Mouse (Mus musculus): Measurements from ENCODE around the gene Gpr155. TPM values are rescaled to one million over a fixed set of nuclear protein-coding genes. Genes with fewer than 3 reads are reported as not detected.
A peak's percentile ranks its signal among the peaks of the same experiment; 100 is the strongest.

The Gpr155 gene
- total RNA-seq, 2 experiments from 2014 or later: 7.8 to 8.0 TPM

DNA sequence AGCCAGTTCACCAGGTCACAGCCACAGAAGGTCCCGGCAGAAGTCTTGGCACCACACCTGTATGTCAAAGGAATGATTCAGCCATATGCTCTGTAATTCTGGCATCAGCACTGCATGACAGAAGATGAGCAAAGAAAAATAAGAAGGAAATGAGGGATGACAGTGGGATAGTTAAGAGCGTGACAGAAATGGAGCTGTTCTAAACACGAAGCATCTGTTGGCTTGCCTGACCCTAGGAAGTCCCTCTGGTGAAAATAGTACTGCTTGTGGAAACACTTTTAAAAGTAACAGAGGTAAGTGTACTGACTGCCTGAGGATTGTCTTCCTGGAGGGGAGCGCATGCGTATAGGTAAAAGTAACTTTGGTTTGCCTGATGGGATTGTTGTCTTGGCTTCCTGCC is 42.7 kb downstream of the Gpr155 start:
- no peak for ATAC-seq (replicated peaks; ENCODE audit: low FRiP score, low TSS enrichment, poor library complexity, severe bottlenecking)

DNA sequence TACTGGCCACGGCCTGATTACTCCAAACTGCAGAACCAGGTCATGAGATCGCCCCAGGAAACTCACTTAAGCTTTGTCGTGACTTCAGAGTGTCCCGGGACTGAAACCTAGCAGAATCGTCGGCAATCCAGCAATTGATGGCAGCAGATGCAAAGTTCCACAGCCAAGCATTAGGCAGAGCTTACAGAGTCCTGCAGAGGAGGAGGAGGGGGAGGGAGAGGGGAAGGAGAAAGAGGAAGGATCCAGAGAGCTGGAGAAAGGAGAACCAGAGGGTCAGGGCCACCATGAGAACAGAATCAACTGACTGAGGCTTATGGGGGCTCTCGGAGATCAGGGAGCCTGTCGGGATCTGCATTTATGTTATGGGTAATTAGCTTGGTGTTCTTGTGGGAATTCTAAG is 48.0 kb downstream of the Gpr155 start:
- ATAC-seq (replicated peaks; ENCODE audit: low FRiP score, low TSS enrichment, poor library complexity, severe bottlenecking): no peak

DNA sequence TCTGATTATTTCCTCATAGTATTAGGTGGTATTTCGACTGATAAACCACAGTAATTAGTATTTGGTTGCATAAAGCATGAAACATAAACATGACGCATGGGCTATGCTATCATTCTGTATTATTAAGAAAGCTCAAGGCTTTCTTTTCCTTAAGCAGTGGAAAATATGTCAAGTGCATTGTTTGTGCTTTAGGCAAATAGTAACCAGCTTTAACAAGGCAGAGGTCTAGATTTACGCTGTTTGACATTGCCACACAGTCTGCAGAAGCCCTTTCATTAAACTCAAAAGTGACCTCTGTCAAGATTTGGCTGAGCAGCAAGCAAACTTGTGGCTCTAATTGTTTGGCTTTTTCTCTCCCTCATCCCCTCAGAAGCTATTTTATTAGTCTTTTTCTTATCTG is 50.4 kb downstream of the Gpr155 start:
- ATAC-seq (replicated peaks; ENCODE audit: low FRiP score, low TSS enrichment, poor library complexity, severe bottlenecking): no peak

DNA sequence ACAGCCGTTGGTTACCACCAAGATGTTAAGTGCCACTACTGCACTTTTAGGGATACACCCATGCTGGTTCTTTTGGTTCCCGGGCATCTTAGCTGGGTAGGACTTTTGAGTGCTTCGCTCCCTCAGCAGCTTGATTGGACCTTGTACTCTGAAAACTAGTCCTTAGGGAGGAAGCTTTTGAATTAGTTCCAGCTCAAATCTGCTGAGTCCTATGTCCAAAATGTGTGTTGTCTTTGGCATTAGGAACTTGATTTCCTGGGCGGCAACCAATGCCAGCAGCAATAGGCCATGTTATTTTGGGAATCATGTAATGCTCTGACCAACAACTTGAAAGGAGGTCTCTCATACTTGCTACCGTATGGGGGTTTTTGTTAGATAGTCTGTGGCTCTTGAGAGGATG is 60.5 kb downstream of the Gpr155 start:
- no peak for ATAC-seq (replicated peaks; ENCODE audit: low FRiP score, low TSS enrichment, poor library complexity, severe bottlenecking)

DNA sequence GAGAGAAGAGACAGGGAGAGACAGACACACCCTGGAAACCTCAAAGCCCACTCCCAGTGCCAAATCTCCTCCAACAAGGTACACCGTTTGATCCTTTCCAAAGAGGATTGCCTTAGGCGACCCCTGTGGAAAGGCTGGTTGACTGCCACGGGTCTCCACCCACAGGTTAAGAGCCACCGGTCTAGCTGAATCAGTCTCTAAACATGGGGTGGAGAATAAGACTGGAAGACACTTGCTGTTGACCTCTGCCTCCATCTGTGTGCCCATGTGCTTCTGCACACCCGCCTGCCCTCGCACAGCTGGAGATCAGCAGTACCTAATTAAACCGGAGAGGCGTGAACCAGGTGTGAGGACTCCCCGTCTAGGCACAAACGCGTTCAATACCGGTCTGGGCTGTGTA is 63.4 kb downstream of the Gpr155 start:
- ATAC-seq (replicated peaks; ENCODE audit: low FRiP score, low TSS enrichment, poor library complexity, severe bottlenecking): no peak

DNA sequence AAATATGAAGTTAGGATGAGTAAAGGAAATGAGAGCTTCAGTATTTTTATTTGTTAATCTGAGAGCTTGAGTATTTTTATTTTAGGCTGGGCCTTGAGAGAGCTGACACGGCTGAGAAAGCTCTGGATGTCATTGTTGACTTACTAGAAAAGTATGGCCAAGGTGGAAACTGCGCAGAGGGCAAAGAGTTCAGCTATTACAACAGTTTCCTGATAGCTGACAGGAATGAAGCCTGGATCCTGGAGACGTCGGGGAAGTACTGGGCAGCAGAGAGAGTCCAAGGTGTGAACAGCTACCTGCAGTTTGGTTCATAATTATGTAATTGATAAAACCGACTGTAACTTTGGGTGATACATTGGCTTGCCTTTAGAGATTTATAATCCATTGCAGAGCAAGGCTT is 67.2 kb downstream of the Gpr155 start:
- ATAC-seq (replicated peaks; ENCODE audit: low FRiP score, low TSS enrichment, poor library complexity, severe bottlenecking): no peak

DNA sequence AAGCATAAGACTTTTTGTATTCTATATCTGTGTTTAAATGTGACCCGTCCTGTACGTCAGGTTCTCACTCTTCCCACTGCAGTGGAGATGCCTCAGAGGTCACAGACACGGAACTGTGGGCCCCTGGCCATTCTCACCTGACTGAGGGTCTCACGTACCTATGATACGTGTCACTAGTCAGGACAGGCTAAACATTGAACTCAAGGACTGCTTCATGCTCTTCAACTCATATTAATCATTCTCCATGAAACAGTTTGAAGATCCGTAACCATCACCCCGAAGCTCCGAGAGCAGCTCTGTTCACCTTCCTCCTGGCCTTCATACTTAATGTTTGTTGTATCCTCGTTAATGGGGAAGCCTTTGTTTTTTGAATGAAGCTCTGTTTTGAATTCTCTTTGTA is 68.9 kb downstream of the Gpr155 start:
- ATAC-seq (replicated peaks; ENCODE audit: low FRiP score, low TSS enrichment, poor library complexity, severe bottlenecking): no peak

DNA sequence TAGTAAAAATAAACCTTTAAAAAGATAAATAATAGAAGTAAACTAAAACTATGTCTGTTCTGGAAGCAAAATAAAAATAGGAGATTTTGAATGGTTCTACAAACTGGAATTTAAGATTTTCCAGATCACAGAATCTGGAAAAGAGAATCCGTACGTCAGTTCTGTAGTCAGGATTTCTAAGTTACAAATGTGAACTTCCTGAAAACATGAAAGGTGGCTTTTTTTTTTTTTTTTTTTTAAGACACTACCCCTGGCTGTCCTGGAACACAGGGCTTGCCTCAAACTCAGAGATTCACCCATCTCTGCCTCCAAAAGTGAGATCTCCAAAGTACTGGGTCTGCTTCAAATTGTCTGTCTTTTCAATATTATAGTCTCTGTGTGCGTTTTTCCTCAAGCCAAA is 72.1 kb downstream of the Gpr155 start:
- ATAC-seq (replicated peaks; ENCODE audit: low FRiP score, low TSS enrichment, poor library complexity, severe bottlenecking): no peak

DNA sequence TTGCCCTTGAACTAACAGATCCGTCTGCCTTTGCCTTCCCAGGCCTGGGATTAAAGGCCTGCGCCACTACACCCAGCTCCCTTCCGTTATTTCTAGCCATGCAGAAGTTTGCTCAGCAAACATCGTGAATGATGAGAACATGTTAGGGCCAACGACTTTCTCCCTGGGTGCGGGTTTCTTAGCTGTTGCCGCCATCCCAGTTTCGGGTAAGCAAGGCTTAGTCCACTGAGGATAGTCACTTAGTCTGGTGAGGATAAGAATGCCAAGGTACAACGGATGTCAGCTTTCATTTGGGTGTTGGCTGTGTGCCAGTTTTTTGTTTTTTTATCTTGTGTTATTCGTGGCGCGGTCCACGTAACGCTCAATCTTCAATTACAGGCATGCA is 73.3 kb downstream of the Gpr155 start:
- ATAC-seq (replicated peaks; ENCODE audit: low FRiP score, low TSS enrichment, poor library complexity, severe bottlenecking): peak; percentile 71

DNA sequence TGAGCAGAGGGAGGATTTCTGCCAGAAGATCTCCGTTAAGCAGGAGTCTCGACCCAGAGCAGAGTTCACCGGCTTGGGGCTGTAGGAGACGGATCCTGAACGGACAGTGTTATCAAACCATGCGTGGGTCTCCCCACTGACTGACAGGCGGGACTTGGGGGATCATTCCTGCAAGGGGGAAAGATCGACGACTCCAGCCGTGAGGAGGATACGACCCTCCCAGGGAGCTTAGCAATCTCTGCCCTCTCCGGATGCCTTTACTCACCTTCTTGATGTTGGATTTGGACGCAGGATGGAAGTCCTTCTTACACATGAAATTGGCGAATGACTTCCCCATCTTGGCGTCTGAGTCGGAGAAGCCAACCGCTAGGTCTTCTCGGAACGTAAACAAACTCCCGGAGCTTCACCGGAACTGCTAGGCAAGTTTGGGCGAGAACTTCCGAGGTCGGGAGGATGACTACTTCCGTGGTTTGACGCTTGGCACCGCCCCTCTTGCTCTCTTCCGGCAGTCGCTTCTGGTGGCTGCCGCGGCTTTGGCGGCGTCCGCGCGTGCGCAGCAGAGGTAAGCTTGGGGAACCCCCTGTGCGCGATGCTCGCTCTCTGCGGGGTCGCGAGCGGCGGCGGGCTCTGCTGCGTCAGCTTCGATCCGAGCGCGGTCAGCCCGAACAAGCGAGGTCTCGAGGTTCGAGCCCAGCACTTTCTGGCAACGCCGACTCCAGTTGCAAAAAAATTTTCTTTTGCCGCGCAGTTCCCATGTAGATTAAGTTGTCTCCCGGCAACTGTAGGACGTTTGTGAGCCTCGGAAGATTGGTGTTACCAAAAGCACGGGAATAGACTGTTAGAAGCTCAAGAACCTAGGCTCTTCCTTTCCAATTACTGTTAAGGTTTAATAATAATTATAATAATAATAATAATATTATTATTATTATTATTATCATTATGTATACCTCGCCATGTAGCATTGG is 73.9 kb downstream of the Gpr155 start, which contains the start of the genes Scrn3 and Cir1:
Gene Scrn3 (plus strand): TSS at position 450 of the 965 bp plus-strand sequence.
Gene Cir1 (minus strand): TSS at position 550 of the 965 bp plus-strand sequence.
- ATAC-seq (replicated peaks; ENCODE audit: low FRiP score, low TSS enrichment, poor library complexity, severe bottlenecking): peak; percentile 93

DNA sequence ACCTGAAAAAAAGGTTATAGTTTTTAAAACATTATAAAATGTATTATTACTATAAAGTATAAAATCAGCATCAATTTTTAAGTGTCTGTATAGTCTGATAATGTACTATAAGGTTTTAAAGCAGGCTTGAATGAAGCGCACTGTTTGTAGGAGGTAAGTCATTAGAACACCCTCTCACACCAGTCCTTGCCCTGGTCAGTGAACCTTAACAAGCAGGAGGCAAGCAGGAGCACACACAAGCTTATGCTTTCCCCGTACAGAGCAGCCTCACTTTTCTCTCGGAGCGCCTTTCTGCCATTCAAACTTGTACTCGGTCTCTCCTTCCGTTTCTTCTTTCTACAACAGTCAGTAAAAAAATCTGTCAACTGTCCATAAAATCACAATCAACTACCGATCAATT is 80.4 kb downstream of the Gpr155 start:
- ATAC-seq (replicated peaks; ENCODE audit: low FRiP score, low TSS enrichment, poor library complexity, severe bottlenecking): no peak

DNA sequence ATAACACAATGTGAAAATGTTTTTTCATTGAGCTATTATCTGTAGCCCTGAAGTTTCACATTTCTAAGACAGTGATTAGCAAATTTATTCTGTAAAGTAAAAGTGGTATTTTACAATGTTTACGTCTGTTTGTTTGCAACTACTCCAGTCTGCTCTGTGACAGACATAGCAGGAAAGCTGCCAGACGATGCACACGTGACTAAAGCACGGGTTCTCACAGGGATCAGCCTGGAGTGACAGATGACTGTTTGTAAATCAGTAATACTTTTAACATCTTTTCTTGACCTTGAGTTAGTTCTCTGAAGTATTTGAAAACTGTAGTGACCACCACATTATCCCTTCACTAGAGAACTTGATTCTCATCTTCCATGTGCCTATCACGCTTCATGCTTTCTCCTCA is 81.9 kb downstream of the Gpr155 start:
- ATAC-seq (replicated peaks; ENCODE audit: low FRiP score, low TSS enrichment, poor library complexity, severe bottlenecking): no peak

DNA sequence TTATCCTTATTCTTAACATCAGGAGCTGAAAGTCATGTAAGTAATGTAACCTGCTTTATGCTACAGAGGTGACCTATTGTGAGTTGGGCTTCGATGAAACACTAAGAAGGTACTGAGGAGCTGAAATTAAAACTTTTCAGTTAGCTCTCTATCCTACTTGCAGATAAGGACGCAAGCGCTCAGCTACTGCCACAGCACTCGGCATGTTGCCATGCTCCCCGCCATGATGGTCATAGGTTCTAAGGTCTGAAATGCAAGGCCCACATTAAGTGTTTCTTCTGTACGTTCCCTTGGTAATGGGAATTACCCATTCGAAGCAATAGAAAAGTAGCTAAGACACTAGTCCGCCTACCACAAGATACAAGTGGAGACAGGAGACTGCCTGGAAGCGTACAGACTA is 83.7 kb downstream of the Gpr155 start:
- ATAC-seq (replicated peaks; ENCODE audit: low FRiP score, low TSS enrichment, poor library complexity, severe bottlenecking): no peak

DNA sequence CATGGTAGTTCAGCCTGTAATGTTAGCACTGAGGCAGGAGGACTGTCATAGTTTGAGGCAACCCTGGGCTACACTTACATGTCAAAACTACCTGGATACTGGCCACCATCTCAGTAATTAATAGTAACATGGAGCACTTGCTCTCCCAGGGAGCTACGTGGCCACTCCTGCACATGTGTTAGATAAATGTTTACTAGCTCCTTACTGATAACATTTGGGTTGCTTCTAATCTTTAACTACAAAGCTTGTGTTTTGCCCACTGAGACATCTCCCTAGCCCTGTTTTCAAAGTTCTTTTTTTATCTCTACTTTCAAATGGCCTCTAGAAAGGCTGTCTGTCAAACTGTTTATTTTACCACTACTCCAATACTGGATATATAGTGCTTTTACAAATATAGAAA is 84.4 kb downstream of the Gpr155 start:
- peak; percentile 80 for ATAC-seq (replicated peaks; ENCODE audit: low FRiP score, low TSS enrichment, poor library complexity, severe bottlenecking)

DNA sequence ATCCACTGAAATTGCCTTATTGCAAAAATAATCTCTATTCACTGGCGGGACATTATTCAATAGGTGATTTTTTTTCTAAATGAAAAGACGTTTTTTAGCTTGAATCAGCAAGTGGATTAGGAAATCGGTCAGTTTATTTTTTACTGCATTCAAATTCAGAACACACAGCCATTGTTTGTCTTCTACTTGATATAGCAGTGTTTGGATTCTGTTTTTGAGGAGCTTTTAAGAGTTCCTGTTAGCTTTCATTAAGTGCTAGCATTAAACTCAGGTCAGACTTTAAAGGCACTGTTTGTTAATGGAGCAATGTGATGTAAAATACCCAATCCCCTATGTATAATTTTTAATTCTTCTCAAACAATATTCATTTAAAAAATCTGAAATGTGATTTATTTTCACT is 87.5 kb downstream of the Gpr155 start:
- no peak for ATAC-seq (replicated peaks; ENCODE audit: low FRiP score, low TSS enrichment, poor library complexity, severe bottlenecking)

DNA sequence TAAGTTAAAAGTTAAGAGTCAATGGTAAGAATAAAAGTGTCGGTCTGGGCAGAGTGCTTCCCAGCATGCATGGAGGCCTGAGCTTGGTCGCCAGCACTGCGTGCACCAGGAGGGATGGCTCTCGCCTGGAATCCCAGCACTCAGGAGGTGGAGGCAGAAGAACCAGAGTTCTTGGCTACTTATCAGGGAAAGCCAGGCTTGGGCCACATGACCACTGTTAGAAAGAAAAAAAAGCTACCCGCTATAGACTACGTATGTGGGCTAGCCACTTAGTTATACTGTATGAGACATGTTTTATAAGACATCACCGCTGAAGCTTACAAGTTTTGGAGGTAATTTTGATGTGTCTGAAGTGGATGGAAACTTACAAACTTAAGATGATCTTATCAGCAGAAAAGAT is 88.2 kb downstream of the Gpr155 start:
- ATAC-seq (replicated peaks; ENCODE audit: low FRiP score, low TSS enrichment, poor library complexity, severe bottlenecking): no peak

DNA sequence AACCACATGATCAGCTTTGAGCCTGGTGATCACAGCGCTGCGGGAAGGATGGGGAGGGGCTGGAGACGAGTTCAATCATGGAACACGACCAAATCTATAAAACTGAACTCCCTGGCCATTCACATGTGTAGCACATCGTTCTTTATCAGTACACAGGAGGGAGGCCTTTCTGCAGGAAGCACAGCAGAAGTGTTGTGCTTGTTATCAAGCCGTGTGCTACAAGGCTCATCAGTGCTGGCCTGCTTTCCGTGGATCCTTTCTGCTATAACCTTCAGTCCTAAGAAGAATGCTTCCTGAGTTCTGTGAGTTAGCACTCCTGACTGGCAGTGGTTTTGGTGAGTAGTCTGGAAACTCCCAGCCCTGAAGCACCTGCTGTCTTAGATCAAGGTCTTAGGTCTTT is 91.3 kb downstream of the Gpr155 start:
- ATAC-seq (replicated peaks; ENCODE audit: low FRiP score, low TSS enrichment, poor library complexity, severe bottlenecking): peak; percentile 35; the same call in 1 of the 2 replicates

Data from megakaryocyte-erythroid progenitor cell, adult 5-6 weeks (primary cell).